Mouse (Mus musculus) activated CD4-positive, CD25-positive, alpha-beta regulatory T cell (primary cell): Measurements from ENCODE around the gene Gm13078. TPM values are rescaled to one million over a fixed set of nuclear protein-coding genes. Genes with fewer than 3 reads are reported as not detected.

Experiments used
- polyA plus RNA-seq, 2 experiments: library from polyadenylated mRNA; unstranded; fragments of 100-300 nt; shearing (Covaris generic); gene quantifications; one replicate each; pipeline ENCODE4 v1.2.1; 2017

Gm13078 gene
- polyA plus RNA-seq = under 1 TPM in 1 of 2 experiments, not detected in 1; 0.11 TPM

DNA sequence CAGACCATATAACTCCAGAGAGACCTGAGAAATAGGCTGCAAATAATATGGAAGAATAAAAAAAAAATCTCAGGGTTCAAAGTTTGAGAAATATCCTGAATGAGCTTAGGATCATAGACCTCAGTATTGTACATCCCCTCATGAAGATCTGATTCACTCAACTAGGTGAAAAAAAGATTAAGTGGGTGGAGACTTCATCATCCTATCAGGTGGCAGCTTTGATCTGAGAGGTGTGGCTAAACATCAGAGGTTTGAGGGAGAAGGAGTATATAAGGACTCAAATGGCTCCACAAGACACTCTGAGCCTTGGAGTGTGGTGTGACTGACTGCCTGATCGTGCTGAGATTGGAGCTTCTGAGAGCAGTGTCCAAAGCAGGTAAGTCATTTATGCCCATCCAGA lies at the start of gene Gm13078:
TSS of gene Gm13078 (plus strand) at position 301 of the 400 bp plus-strand sequence.

DNA sequence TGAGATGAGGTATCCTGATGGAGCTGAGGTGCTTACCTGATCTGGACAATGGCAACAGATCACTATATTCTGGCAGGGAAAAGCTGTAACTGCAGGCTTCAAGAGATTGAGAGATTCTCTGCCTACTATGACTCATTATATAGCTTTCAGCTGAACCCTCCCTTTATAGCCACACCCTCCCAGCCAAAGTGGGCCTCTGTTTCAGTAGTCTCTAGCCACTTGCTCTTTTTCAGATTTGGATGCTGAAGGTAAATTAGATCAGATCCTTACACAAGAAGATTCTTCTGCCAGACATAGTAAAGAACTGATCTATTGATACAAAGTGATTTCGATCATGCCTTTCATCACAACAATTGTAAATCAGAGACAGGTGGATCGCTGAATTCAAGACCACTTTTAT lies 16.6 kb upstream of the Gm13078 start, which contains the start of gene Gm13089:
TSS of gene Gm13089 (minus strand) at position 101 of the 400 bp plus-strand sequence.

Other genes starting within 250 kb of the Gm13078 start
- not detected for gene Gm13043, start 208.1 kb upstream of the Gm13078 start, polyA plus RNA-seq
- not detected for gene Gm13040, start 183.5 kb upstream of the Gm13078 start, polyA plus RNA-seq
- gene BC080695, start 167.8 kb upstream of the Gm13078 start, polyA plus RNA-seq = under 1 TPM in 1 of 2 experiments, not detected in 1; 0.22 TPM
- gene Gm13057, start 167.7 kb upstream of the Gm13078 start, polyA plus RNA-seq = not detected
- under 1 TPM in 1 of 2 experiments, not detected in 1; 0.11 TPM for gene Gm13083, start 104.5 kb upstream of the Gm13078 start, polyA plus RNA-seq
- not detected for gene Gm13088, start 62.2 kb upstream of the Gm13078 start, polyA plus RNA-seq
- gene Gm13089, start 16.7 kb upstream of the Gm13078 start, polyA plus RNA-seq = under 1 TPM in 1 of 2 experiments, not detected in 1; 0.12 TPM
- not detected for gene Gm13023, start 69.9 kb downstream of the Gm13078 start, polyA plus RNA-seq
- under 1 TPM in 1 of 2 experiments, not detected in 1; 0.43 TPM for gene Gm13084, start 96.6 kb downstream of the Gm13078 start, polyA plus RNA-seq
- gene Gm13103, start 127.0 kb downstream of the Gm13078 start, polyA plus RNA-seq = under 1 TPM in 1 of 2 experiments, not detected in 1; 0.47 TPM
- gene Pramef6, start 180.9 kb downstream of the Gm13078 start, polyA plus RNA-seq = under 1 TPM in 1 of 2 experiments, not detected in 1; 0.37 TPM
- gene Pramef25, start 231.6 kb downstream of the Gm13078 start, polyA plus RNA-seq = not detected
- not detected for gene Gm13101, start 247.5 kb downstream of the Gm13078 start, polyA plus RNA-seq